Mouse (Mus musculus) kidney, postnatal 0 days (tissue): ENCODE results near the gene Ppara. TPM values are rescaled to one million over a fixed set of nuclear protein-coding genes. Genes with fewer than 3 reads are reported as not detected.

Experiments used
- ATAC-seq: fragments of 200-750 bp; cut with Nextera tagmentation; replicated peaks from 2 replicates; pipeline ENCODE4 v1.8.0; 2017; ENCODE audit warnings: low read depth, moderate number of reproducible peaks, moderate TSS enrichment, moderate library complexity; ENCODE audit not compliant: low FRiP score
- DNase-seq: peaks from one replicate; pipeline ENCODE4 v3.0.0-alpha.2; 2016; ENCODE audit warnings: low spot score
- H3K27ac ChIP-seq: fragments of 300-500 bp; sonication (generic); 2 replicates; pipeline ENCODE4 v1.5.1; 2014; ENCODE audit warnings: mild to moderate bottlenecking
- H3K27me3 ChIP-seq: fragments of 300-500 bp; sonication (generic); 2 replicates; pipeline ENCODE4 v1.6.1; 2014; ENCODE audit warnings: low read length, mixed read lengths; ENCODE audit not compliant: insufficient read depth
- H3K36me3 ChIP-seq: fragments of 300-500 bp; sonication (generic); 2 replicates; pipeline ENCODE4 v1.6.1; 2014; ENCODE audit warnings: low read length, mixed read lengths; ENCODE audit not compliant: insufficient read depth
- H3K4me1 ChIP-seq: fragments of 300-500 bp; sonication (generic); replicated peaks from 2 replicates; pipeline ENCODE4 v1.6.1; 2014; ENCODE audit warnings: antibody characterized with exemption, low read length, mixed read lengths; ENCODE audit not compliant: insufficient read depth
- H3K4me2 ChIP-seq: fragments of 300-500 bp; sonication (generic); 2 replicates; pipeline ENCODE4 v1.6.1; 2014; ENCODE audit warnings: mild to moderate bottlenecking, low read length, moderate library complexity, mixed read lengths
- H3K4me3 ChIP-seq: fragments of 300-500 bp; sonication (generic); replicated peaks from 2 replicates; pipeline ENCODE4 v1.5.1; 2014; ENCODE audit warnings: low read depth, low read length
- H3K9ac ChIP-seq: fragments of 300-500 bp; sonication (generic); 2 replicates; pipeline ENCODE4 v1.6.1; 2014; ENCODE audit warnings: low read depth, low read length
- H3K9me3 ChIP-seq: fragments of 300-500 bp; sonication (generic); replicated peaks from 2 replicates; pipeline ENCODE4 v1.6.1; 2016; ENCODE audit warnings: low read length, inconsistent platforms, mixed read lengths
- CTCF ChIP-seq: IDR thresholded peaks from 2 replicates; pipeline ENCODE4 v1.5.1; 2016; ENCODE audit warnings: antibody characterized with exemption, low read depth, mild to moderate bottlenecking, moderate library complexity
- WGBS: fragments of 180-500 bp; shearing (Covaris S2); extraction: QIAGEN DNeasy Blood & Tissue Kit; methylation state at CpG from one replicate; pipeline ENCODE4 v1.1.7; 2014; 5-methylcytosine and 5-hydroxymethylcytosine counted together
- polyA plus RNA-seq: library from polyadenylated mRNA; unstranded; fragments of >200 nt; fragmentation: Nextera tagmentation; extraction: Ambion mirVana; gene quantifications from 2 replicates; pipeline ENCODE4 v1.2.1, GENCODE M21; 2015

Gene Ppara
- polyA plus RNA-seq, 1 experiment from 2014 or later = 12.0 TPM

- ATAC-seq (no peak), DNase-seq (no peak)
- 93% methylated on average over 8 of the region's 8 CpGs for WGBS
- H3K4me3 ChIP-seq = no peak overlapping the region
- no peaks in the 10 kb centered on the region for H3K9me3 ChIP-seq
- H3K27ac ChIP-seq = peak overlapping the region; percentile 48; the same call in 1 of the 2 replicates
- H3K27me3 ChIP-seq = no peaks in the 10 kb centered on the region
- no peak overlapping the region for H3K4me2 ChIP-seq
- peaks cover 58% of the 10 kb centered on the region for H3K36me3 ChIP-seq
- peaks cover 48% of the 10 kb centered on the region for H3K4me1 ChIP-seq
- H3K9ac ChIP-seq = no peak overlapping the region
- no peak for TF ChIP-seq CTCF
Measured at GRCm38 (mm10) chr15:85704341-85705012, 30.3 kb upstream of the Ppara start.

- ATAC-seq (no peak), DNase-seq (no peak)
- no peaks in the 10 kb centered on the region for H3K27me3 ChIP-seq
- H3K27ac ChIP-seq = peak overlapping the region; percentile 48; the same call in 1 of the 2 replicates
- no peak overlapping the region for H3K9ac ChIP-seq
- peaks cover 52% of the 10 kb centered on the region for H3K36me3 ChIP-seq
- TF ChIP-seq CTCF = no peak
- no peaks in the 10 kb centered on the region for H3K9me3 ChIP-seq
- whole genome bisulfite sequencing = 58% methylated on average over 9 of the region's 9 CpGs
- peaks cover 51% of the 10 kb centered on the region for H3K4me1 ChIP-seq
- H3K4me2 ChIP-seq = no peak overlapping the region
- no peak overlapping the region for H3K4me3 ChIP-seq
Measured at GRCm38 (mm10) chr15:85705013-85705528, 29.7 kb upstream of the Ppara start.

- H3K4me1 ChIP-seq = peaks cover 47% of the 10 kb centered on the region
- H3K9ac ChIP-seq = no peak overlapping the region
- peaks cover 45% of the 10 kb centered on the region for H3K36me3 ChIP-seq
- no peak overlapping the region for H3K4me2 ChIP-seq
- 37% methylated on average over 13 of the region's 13 CpGs for WGBS
- TF ChIP-seq CTCF = no peak
- DNase-seq (peak; percentile 69), ATAC-seq (no peak)
- peak overlapping the region; percentile 38 for H3K27ac ChIP-seq
- no peaks in the 10 kb centered on the region for H3K9me3 ChIP-seq
- H3K27me3 ChIP-seq = no peaks in the 10 kb centered on the region
- H3K4me3 ChIP-seq = no peak overlapping the region
Measured at GRCm38 (mm10) chr15:85705566-85706332, 29.0 kb upstream of the Ppara start.

- H3K4me3 ChIP-seq = no peak overlapping the region
- no peak for TF ChIP-seq CTCF
- H3K36me3 ChIP-seq = peaks cover 43% of the 10 kb centered on the region
- no peaks in the 10 kb centered on the region for H3K9me3 ChIP-seq
- no peak overlapping the region for H3K4me2 ChIP-seq
- H3K9ac ChIP-seq = no peak overlapping the region
- peak overlapping the region; percentile 38; the same call in 1 of the 2 replicates for H3K27ac ChIP-seq
- WGBS = 91% methylated on average over 8 of the region's 8 CpGs
- no peak for ATAC-seq
- DNase-seq = no peak
- no peaks in the 10 kb centered on the region for H3K27me3 ChIP-seq
- H3K4me1 ChIP-seq = peaks cover 42% of the 10 kb centered on the region
Measured at GRCm38 (mm10) chr15:85706527-85706926, 28.3 kb upstream of the Ppara start.

GRCm38 (mm10) chr15:85707017-85707416, 27.8 kb upstream of the Ppara start:
- Histone ChIP-seq H3K4me2 (no peak overlapping the region), H3K9ac (no peak overlapping the region), H3K4me3 (no peak overlapping the region), H3K9me3 (no peaks in the 10 kb centered on the region), H3K27ac (no peak overlapping the region), H3K27me3 (no peaks in the 10 kb centered on the region), H3K36me3 (peaks cover 38% of the 10 kb centered on the region), H3K4me1 (peaks cover 37% of the 10 kb centered on the region)
- no peak for TF ChIP-seq CTCF
- no peak for DNase-seq
- no peak for ATAC-seq
- 90% methylated on average over 11 of the region's 11 CpGs for WGBS

- H3K9me3 ChIP-seq = no peaks in the 10 kb centered on the region
- no peak for ATAC-seq
- no peak for TF ChIP-seq CTCF
- peaks cover 35% of the 10 kb centered on the region for H3K36me3 ChIP-seq
- no peak for DNase-seq
- no peak overlapping the region for H3K9ac ChIP-seq
- H3K4me3 ChIP-seq = no peak overlapping the region
- WGBS = 79% methylated on average over 7 of the region's 7 CpGs
- no peak overlapping the region for H3K4me2 ChIP-seq
- no peaks in the 10 kb centered on the region for H3K27me3 ChIP-seq
- H3K27ac ChIP-seq = no peak overlapping the region
- peaks cover 33% of the 10 kb centered on the region for H3K4me1 ChIP-seq
Measured at GRCm38 (mm10) chr15:85707458-85708030, 27.2 kb upstream of the Ppara start.
